Comparison of ENCODE assay signal across 11 mouse cellular contexts in the genomic region with DNA sequence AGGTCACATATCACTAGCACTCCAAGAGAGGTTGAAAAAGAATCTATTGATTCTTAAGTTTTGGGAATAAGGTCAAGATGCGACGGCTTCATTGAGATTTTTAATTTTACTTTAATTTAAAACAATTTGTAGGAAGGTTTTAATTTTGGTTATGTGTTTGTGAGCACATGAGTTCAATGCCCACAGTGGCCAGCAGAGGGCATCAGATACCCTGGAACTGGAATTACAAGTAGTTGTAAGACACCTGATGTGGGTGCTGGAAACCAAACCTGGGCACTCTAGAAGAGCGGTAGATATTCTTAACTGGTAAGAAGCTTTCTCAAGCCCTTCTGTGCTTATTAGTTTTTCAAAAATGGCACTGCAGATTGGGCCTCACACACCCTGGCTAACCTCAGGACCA.
DNase-seq lines count a peak whose midpoint lies in the region; TF ChIP-seq lines count a peak whose summit lies in the region.
"Had no signal": no experiment of that assay in that cellular context is flagged by ENCODE, and none has a peak within 500 bp of the region (broad histone marks: within the 10 kb centered on the region; RNA-seq: fewer than 3 reads in every experiment).

No protein-coding gene starts in this region.

- no peak for TF ChIP-seq EP300 in MEL (IDR thresholded peaks at IDR 0.05; ENCODE audit: low read depth in 1 of 2, low read length in 2 of 2)

- H3K27ac ChIP-seq in left cerebral cortex, adult 2 months = no peak overlapping the region
- H3K27ac ChIP-seq in MEL (ENCODE audit: control insufficient read depth, low read depth, low read length) = no peak overlapping the region
- H3K27ac ChIP-seq: embryonic facial prominence, embryonic 12.5 days had no signal

- no peak overlapping the region for H3K4me3 ChIP-seq in left cerebral cortex, adult 2 months
- no peak overlapping the region for H3K4me3 ChIP-seq in MEL (ENCODE audit: control insufficient read depth in 1 of 2, insufficient read depth in 1 of 2, low read depth in 2 of 2, low read length in 2 of 2)
- H3K4me3 ChIP-seq: embryonic facial prominence, embryonic 12.5 days had no signal

- H3K9me3 ChIP-seq in MEL (replicated peaks; ENCODE audit: insufficient read depth, low read length) = no peaks in the 10 kb centered on the region
- H3K9me3 ChIP-seq: embryonic facial prominence, embryonic 12.5 days had no signal

- no peaks in the 10 kb centered on the region for H3K27me3 ChIP-seq in MEL (ENCODE audit: control insufficient read depth in 1 of 2, insufficient read depth in 2 of 2, low read length in 2 of 2)
- H3K27me3 ChIP-seq in splenic B cell, adult 2 months (ENCODE audit: control insufficient read depth, insufficient read depth, low read length, poor library complexity, severe bottlenecking) = no peaks in the 10 kb centered on the region
- H3K27me3 ChIP-seq: embryonic facial prominence, embryonic 12.5 days had no signal

- no peak for TF ChIP-seq POLR2A in MEL (IDR thresholded peaks at IDR 0.05; ENCODE audit: control insufficient read depth in 1 of 2, insufficient read depth in 1 of 2, low read depth in 1 of 2, low read length in 2 of 2, poor library complexity in 1 of 2)

- peaks cover 0 to 4% of the 10 kb centered on the region in 2 experiments; a peak in 1 of 4 replicates for H3K36me3 ChIP-seq in MEL (ENCODE audit: control insufficient read depth in 1 of 2, insufficient read depth in 2 of 2, low read length in 2 of 2)
- no peaks in the 10 kb centered on the region for H3K36me3 ChIP-seq in splenic B cell, adult 2 months (ENCODE audit: control insufficient read depth, insufficient read depth, low read length, poor library complexity, severe bottlenecking)

- no peak for DNase-seq in left cerebral cortex, adult 2 months (ENCODE audit: extremely low spot score in 1 of 2, low spot score in 2 of 2)
- DNase-seq in left cerebral cortex, postnatal 36 days (ENCODE audit: low spot score in 2 of 2) = no peak
- DNase-seq in B cell, adult 2 months = peak; percentile 39 to 50
- DNase-seq in MEL (ENCODE audit: low read depth, low spot score) = peak; percentile 77
- DNase-seq in splenic B cell, adult 2 months (ENCODE audit: low read depth, low spot score) = peak; percentile 58
- no peak for DNase-seq in cerebellum, adult 11 months
- no peak for DNase-seq in gastrocnemius, adult 8-10 months (ENCODE audit: low spot score in 2 of 2)
- DNase-seq: adrenal gland, postnatal 36 days; cerebellum, adult 8-10 months; kidney, adult 9 months had no signal

- TF ChIP-seq RAD21 in MEL (IDR thresholded peaks at IDR 0.05; ENCODE audit: low read depth, low read length) = peak; percentile 79

- no peaks in the 10 kb centered on the region for H3K79me2 ChIP-seq in MEL (ENCODE audit: control insufficient read depth, insufficient read depth, low read length, poor library complexity)

- H3K9ac ChIP-seq in MEL (ENCODE audit: control insufficient read depth, low read depth, low read length, poor library complexity, severe bottlenecking) = no peak overlapping the region
- H3K9ac ChIP-seq: embryonic facial prominence, embryonic 12.5 days had no signal

- peak; percentile 33 for TF ChIP-seq CTCF in left cerebral cortex, adult 2 months (IDR thresholded peaks at IDR 0.05)
- peak; percentile 58 to 79 (median 70) for TF ChIP-seq CTCF in MEL (IDR thresholded peaks at IDR 0.05 in 2 of 3, conservative IDR thresholded peaks at IDR 0.05 in 1 of 3; ENCODE audit: control insufficient read depth in 1 of 3, insufficient read depth in 1 of 3, low read depth in 2 of 3, low read length in 3 of 3, poor library complexity in 1 of 3, severe bottlenecking in 1 of 3)

- intact Hi-C loops in left cerebral cortex, adult 2 months (cut with DNase I) = no loop called here
- intact Hi-C loops in left cerebral cortex, postnatal 36 days (cut with DNase I) = no loop called here

- H3K4me1 ChIP-seq in MEL (ENCODE audit: control insufficient read depth in 1 of 2, insufficient read depth in 2 of 2, low read length in 2 of 2) = peaks cover 0 to under 1% of the 10 kb centered on the region in 2 experiments; a peak in 2 of 4 replicates

TF ChIP-seq in MEL, 35 proteins besides CTCF, POLR2A, EP300 and RAD21:
- TF ChIP-seq POLR2AphosphoS2 (IDR thresholded peaks at IDR 0.05; ENCODE audit: low read length) = no peak
- TF ChIP-seq TCF12 (IDR thresholded peaks at IDR 0.05; ENCODE audit: low read depth, low read length) = no peak
- TF ChIP-seq SMC3 (IDR thresholded peaks at IDR 0.05; ENCODE audit: low read depth, low read length) = peak; percentile 82
- TF ChIP-seq NELFE (IDR thresholded peaks at IDR 0.05; ENCODE audit: low read depth, low read length) = no peak
- no peak for TF ChIP-seq POLR2AphosphoS5 (IDR thresholded peaks at IDR 0.05; ENCODE audit: borderline replicate concordance, low read depth, low read length)
- TF ChIP-seq ZC3H11A (IDR thresholded peaks at IDR 0.05; ENCODE audit: low read depth, low read length) = peak; percentile 61; the same call in 1 of the 2 replicates
- no peak for TF ChIP-seq TBP (IDR thresholded peaks at IDR 0.05; ENCODE audit: low read depth, low read length)

Comparison
In these comparisons a context has a peak if more than half of its experiments do, and no peak if none do; other contexts are left out.
1. DNase-seq: peak in B cell, adult 2 months (2 of 2), MEL (single experiment) and splenic B cell, adult 2 months (single experiment); none in left cerebral cortex, adult 2 months (0 of 2), left cerebral cortex, postnatal 36 days (0 of 2), cerebellum, adult 11 months (single experiment) and gastrocnemius, adult 8-10 months (0 of 2).